Mouse (Mus musculus): ENCODE data around the gene Cldn34c3. TPM values are rescaled to one million over a fixed set of nuclear protein-coding genes. Genes with fewer than 3 reads are reported as not detected.

The Cldn34c3 gene
- polyA plus RNA-seq (2014; fragmentation: Illumina TruSeq; extraction: RNeasy Lipid Tissue Mini Kit (QIAGEN cat#74804); ENCODE audit: low read depth, low replicate concordance), result not detected

GRCm38 (mm10) chrX:123793365-123793764, at the start of gene Cldn34c3:
Gene Cldn34c3 (plus strand): TSS chrX:123793665.

Other genes starting within 250 kb of the Cldn34c3 start
- not detected for gene Cldn34c2, start 212.0 kb upstream of the Cldn34c3 start, polyA plus RNA-seq (2014; fragmentation: Illumina TruSeq; extraction: RNeasy Lipid Tissue Mini Kit (QIAGEN cat#74804); ENCODE audit: low read depth, low replicate concordance)
- not detected for gene Gm17467, start 88.9 kb upstream of the Cldn34c3 start, polyA plus RNA-seq (2014; fragmentation: Illumina TruSeq; extraction: RNeasy Lipid Tissue Mini Kit (QIAGEN cat#74804); ENCODE audit: low read depth, low replicate concordance)

All from kidney, adult 10 weeks (tissue).